Mouse (Mus musculus) lung, postnatal 0 days (tissue): ENCODE results near the gene Vip.

Experiments
- CTCF ChIP-seq: IDR thresholded peaks from 2 replicates; pipeline ENCODE4 v1.5.1; 2016; ENCODE audit warnings: antibody characterized with exemption, mild to moderate bottlenecking
- EP300 ChIP-seq: IDR thresholded peaks from 2 replicates; pipeline ENCODE4 v1.6.1; 2016; ENCODE audit warnings: antibody characterized with exemption, mild to moderate bottlenecking, control low read depth

DNA sequence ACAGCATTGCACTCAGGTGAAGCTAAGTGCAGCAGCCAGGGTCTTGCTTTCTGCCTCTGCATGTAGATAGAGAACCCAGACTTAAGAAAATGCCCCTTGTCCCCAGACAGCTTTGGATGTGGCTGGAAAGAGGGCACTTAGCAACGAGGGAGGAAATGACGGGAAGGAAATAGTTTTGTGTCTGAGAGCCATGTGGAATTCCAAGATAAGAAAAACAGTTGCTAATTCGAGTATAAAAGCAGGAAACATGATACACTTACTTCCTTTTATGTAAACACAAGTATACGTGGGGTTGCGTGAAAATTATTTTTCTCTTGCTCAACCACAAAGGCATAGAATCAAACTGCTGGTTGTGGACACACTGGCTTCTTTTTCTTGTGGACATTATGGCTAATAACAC, 45.6 kb upstream of the Vip start, which contains the start of gene Myct1:
- no peak for TF ChIP-seq CTCF
- TF ChIP-seq EP300: peak; percentile 99
